Mouse (Mus musculus) spleen, embryonic (tissue): ENCODE results near the gene Ror1.

Experiments
- CTCF ChIA-PET: fragments of 350-600 bp; sonication (Branson Sonifier 250); formaldehyde crosslinking; loops from one replicate; lab custom pipeline; 2022; lab: Charles Lee

The Ror1 gene

DNA sequence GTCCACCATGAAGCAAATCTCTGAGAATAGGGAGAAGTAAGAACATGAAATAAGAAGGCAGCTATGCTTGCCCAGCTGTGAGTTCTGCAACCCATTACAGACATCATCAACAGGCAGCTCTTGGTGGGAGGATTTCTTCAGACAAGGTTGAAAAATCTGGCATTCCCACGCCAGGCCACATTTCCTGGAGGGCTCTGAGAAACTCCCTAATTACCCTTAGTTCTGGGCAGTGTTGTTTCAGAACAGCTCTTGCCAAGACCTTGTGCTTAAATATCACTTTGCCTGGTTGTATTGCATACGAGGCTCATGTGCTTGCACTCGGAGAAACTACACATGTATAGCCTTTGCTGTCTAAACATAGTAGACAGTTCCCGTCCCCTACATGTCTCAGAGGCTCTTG lies 211.8 kb downstream of the Ror1 start:
- CTCF ChIA-PET = interaction anchor here (0.6 kb wide), 1 partner anchor 166 kb away, joined by 4 read pairs; no protein-coding TSS in a partner anchor

DNA sequence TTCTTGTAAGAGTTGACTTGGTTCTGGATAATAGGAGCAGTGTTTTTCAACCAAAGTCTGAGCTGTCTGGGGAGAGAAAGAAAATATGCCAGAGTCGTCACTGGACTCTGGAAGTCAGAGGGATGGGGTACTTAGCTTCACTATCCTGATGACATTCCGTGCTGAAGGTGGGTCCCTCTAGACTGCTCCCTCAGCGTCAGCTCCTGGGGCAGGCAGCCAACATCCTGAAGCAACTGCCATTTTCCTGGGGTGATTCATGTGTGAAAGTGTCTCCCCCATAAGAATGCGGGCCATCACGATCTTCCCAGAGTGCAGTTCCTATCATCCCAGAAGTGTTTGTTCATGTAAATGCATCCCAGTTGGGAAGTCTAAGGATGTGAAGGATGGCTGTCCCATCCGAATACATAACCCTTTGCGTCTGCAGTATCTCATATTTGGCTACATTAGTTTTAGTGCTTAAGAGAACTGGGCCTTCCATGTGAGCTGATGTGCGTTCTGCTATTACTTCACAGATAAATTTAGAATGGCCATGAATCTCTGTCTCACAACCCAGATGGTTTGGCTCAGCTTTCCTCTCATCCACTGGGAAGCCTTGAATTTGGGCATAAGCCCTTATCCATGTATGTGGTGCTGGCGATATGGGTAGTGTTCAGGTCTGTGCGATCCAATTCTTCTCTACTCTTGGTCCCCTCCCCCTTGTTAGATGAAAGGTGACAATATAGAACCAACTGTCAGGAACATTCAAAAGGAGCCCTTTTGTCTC lies 216.4 kb downstream of the Ror1 start:
- CTCF ChIA-PET = no interaction called here

DNA sequence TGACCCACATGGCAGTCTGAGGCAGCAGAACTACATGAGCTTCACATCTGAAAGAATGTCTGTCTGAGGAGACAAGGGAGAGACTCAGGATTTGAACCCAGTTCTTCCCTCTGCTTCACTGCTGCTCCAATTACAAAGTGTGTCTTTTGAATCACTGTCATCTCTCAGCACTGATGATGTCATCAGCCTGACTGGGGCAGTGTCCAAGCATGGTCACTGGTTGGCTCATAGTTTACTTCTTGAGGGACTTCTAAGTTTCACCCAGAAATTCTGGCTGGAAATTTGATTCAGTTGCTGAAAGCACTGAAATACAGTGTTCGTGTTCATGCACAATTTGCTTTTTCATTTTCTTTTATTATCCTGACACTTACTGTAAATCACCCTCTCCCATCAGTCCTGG lies 219.5 kb downstream of the Ror1 start:
- CTCF ChIA-PET = no interaction called here

DNA sequence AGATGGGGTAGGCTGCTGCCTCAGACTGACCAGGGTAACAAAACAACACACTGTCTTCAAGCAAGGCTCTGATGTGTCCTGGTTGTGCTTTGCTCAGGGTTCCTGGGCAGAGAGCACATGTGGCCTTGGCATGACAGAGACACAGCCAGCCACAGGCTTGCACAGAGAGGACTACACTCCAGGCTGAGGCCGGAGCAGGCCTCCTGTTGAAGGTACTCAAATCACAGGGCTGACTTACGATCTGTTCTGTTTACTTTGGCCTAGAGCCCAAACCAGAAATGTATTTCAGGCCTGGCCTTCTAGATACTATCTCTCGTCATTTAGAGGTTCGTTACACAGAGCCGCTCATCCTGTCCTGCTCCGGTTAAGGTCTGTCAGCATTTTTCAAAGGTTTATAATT lies 226.2 kb downstream of the Ror1 start:
- CTCF ChIA-PET = no interaction called here

DNA sequence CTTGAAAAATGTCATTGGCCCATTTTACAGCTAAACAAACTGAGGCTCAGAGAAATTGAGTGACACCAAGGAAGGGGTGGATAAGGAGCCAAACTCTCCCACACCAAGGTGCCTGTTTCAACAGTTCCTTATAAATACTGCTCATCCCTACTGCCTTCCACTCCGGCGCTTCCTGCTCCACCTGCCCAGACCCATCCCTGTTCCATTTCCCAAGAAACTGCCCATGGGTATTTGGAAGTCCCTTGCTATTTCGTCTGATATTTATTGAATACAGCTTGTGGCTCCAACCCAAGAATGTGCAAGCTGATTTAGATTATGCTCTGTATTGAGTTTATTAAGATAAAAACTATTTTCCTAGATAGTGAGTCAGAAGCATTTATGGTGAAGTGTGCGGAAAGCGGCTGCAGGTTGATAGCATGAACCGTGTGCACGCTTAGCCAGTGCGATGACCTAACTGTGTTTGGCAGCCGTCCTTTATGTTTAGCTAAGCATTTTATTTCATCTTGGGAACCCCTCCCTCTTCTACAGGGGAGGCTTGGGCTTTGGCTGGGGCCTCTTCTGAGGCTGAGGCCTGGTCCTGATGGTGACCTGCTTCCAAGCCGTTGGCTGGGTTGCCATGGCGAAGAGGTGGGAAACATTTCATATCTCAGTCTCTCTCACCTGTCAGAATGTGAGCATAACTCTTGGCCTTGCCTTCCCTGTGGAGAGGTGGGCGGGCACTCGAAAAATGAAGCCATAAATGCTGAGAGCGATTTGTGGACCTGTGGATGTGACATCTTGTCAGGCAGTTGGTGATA lies 229.3 kb downstream of the Ror1 start:
- CTCF ChIA-PET = no interaction called here

DNA sequence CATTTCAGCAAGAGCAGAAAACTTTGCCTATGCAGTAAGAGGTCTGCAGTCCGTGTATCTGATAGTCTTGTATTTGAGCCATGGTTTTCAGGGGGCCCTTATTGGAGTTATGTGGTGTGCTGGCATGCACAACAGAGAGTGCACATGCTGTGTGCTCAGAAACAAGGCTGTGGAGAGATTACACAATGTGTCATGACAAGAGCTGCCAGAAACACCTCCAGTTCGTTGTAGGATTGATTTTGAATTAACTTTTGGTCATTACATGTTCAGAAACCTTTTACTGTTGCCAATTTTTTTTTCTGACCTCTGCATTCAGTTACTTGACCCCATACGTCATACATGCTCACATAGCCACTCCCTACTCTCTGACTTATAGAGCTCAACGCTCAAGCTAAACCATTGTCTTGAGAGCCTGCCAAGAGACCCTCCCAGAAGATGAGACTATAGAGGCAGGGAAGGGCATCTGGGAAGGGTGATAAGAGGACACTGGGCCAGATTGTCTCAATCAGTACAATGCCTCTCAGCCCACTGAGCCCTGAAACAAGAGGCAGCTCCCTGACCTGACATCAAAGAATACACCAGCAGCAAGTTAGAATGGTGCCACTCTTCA lies 232.9 kb downstream of the Ror1 start:
- CTCF ChIA-PET = no interaction called here

DNA sequence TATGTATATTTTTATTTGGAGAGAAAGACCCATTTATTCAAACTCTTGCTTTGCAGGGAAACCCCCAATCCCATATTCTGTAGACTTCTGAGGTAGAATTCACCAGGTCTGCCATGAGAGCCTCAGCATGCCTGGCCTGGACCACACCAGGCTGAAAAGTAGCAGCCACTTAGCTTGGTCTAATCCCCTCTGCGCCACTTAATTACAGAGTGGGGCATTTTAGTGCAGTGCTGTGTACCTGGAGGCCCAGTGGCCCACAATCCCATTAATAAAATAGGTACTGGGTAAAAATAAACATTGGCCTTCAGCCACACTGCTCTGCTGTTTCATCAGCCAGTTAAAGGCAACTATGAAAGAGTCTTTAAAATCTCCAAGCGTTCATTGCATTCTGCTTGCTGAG lies 239.6 kb downstream of the Ror1 start:
- CTCF ChIA-PET = no interaction called here

DNA sequence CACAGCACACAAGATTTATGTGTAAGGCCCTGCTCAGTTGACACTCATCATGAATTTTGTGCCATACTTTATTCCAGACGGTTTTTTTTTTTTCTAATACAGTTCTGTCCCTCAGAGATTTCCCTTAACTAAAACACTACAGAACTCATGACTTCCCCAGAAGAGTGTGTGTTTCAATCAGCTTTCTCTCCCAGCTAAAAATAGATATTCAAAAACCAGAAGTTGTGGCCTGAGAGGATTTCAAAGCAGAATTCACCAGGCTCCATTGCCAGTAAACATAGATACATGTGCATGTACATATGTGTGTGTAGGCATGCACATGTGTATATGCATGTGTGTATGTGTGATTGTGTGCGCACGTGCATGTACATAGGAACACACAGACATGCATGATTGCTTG lies 252.2 kb downstream of the Ror1 start:
- CTCF ChIA-PET = no interaction called here

DNA sequence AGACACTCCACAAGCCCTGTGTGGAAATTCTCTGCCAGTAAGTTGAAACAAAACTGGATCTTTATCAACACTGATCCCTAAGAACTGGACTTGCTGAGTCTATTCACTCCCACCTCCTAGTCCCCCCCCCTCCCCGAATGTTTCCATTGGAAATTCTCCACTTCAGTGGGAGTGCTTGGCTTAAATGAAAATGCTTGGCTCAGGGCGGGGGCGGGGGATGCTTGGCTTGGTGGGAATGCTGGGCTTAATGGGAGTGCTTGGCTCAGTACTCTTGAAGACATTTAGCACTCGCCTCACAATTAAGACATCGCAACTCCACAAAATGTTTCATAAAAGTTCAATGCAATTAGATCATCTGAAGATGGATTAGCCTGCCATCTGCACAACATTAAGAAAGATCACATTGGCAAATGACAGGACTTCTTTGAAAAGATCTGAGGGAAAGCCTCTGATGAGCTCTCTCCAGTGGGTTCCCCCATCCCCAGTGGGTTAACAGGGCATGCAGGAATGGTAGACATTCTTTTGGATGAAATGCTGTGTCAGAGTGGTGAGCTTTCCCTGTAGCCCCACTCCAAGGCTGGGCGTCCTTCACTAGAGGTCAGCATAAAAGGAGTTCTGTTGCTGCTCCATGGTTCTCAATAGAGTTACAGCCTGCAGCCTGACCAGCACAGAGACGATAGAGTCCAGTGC lies 254.7 kb downstream of the Ror1 start:
- CTCF ChIA-PET = no interaction called here

DNA sequence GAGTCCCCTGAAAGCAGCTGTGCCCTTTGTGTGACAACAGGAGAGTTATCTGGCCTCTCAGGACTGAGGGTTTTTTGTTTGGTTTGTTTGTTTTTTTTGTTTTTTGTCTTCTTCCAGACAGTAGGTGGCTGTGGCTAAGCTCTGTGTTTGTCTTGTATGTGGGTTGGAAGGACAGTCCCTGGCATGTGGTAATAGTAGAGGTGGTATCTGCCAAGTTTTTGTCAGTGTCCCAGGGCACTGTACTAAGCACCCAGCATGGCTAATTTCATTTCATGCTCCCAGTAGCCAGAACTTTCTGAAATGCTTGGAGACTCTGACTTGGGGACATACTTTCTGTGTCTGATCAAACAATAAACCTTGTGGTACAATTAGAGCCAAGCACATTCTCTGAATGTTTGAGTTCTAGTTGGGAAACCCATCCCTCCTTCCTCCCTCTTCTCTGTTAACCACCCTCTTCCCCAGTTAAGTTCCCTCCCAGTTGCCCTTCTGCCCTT lies 256.3 kb downstream of the Ror1 start:
- CTCF ChIA-PET = no interaction called here

DNA sequence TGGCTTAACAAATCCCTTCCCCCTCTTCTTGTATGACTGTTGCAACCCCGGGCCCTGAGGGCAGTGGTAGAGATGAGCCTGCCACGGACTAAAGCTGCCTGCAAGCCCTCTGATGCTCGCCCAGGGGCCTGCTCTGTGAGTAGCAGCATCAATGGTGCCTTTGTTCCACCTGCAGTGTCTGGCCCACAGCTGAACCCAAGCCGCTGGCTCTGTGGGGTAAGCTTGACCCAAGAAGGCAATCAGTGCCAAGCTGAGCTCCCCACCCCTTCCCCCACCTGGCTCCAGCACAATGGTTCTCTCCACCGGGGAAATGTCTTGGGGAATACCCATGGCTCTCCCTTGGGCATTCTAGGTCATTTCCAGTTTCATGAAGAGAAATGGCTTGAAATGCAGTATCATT lies 260.0 kb downstream of the Ror1 start:
- CTCF ChIA-PET = no interaction called here

DNA sequence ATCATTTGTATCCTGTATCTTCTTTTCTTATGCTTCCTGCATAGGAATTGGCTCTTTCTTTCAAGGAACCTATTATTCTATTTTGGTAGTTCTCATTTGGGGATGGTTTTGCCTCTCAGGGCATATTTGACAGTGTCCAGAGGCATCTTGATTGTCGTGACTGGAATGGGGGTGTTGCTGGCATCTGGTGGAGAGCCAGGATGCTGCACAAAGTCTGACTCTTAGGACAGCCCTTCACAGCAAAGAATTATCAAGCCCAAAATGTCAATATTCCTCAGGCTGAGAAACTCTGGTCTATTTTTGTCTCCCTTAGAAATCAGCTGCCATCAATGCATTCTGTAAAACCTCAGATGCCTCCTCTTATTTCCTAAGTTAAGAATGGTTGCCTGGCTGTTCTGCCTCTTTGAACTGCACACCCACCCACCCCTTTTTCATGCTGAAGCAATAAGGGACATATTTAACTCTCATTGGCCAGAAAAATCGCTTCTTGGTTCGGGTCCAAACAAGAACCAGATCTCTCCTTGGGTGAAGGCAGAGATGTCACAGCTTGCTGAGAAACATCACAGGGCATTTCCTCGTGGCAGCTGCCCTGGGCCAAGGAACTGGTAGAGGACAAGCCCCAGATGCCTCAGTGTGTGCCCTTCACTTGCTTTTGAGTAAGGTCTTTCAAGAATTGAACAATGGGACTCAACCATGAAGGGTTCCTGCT lies 262.4 kb downstream of the Ror1 start:
- CTCF ChIA-PET = no interaction called here

DNA sequence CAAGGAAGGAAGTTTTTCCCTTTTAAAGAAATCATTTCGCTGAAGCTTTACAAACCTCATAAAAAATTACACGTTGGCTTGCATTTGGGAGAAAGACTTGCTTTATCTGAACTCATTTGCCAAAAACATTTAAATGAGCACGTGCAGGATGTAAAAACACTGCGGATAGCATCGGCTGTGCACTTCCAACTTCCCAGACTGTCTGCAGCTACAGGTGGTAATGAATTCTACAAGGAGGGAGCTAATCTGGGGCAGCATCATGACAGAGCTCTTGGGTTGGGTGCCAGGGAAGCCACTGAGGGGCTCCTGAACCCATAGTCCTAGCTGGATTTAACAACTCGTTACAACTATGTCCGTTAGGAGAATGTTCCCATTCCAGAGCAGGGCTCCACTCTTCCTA lies 268.1 kb downstream of the Ror1 start:
- CTCF ChIA-PET = no interaction called here

DNA sequence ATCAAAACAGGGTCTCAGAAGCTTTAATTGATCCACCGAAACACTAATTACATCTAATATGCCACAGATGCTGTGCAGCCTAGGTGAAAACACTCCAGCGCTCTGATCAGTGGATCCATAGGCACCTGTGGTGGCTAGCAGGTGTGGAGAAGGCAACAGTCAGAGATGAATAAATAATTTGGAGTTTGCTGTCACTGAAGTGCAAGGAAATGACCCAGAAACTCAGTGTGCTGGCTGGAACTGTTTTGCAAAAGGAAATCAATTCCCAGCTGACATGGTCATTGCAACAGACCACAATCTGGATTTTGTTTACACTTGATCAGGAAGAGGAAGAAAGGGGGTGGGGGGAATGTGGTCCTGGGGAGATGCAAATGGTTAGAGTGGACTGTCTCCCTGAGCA lies 273.1 kb downstream of the Ror1 start:
- CTCF ChIA-PET = no interaction called here

DNA sequence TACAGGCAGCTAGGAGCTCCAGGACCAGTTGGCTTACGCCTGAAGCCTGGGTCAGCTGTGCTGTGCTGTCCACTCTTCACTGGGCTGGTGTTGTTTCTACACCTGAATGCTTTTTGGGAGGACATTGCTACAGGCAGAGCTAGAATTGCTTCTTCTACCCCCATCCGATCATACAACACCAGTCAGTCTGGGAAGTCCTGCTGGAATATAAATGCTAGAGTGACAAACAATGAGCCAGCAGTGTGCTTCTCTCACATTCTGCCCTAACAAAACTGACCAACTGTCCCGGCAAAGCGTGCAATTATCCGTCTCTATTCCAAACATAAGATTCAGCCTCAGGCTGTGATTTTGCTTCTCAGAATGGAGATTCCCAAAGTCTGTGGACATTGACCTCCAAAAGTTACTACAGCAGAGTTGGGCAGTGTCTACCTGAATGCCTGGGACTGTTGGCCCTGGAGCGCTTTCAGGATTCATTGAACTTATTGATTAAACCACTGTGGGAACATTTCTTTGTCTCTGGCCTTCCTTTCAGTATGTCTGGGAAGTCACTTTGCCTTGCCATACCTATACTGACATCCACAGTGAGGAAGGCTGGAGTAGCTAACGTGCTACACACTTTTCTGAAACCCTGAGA lies 274.1 kb downstream of the Ror1 start:
- CTCF ChIA-PET = no interaction called here

DNA sequence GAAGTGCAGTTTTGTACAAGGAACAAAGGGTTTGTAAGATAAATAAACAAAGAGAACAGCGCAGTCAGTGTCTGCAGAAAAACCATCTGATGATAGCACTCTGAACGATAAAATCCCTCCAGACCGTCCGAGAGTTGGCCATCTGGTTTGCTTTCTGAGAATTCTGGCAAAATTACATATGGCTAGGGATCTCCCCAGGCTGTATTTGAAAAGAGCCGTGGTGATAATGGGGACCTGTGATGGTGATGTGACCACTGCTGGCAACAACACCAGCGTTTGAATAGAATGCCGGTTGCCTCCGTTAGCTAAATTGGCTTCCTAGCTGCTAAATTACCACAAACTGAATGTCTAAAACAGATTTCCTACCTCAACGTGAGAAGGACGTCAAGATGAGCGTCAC lies 277.2 kb downstream of the Ror1 start:
- CTCF ChIA-PET = no interaction called here

DNA sequence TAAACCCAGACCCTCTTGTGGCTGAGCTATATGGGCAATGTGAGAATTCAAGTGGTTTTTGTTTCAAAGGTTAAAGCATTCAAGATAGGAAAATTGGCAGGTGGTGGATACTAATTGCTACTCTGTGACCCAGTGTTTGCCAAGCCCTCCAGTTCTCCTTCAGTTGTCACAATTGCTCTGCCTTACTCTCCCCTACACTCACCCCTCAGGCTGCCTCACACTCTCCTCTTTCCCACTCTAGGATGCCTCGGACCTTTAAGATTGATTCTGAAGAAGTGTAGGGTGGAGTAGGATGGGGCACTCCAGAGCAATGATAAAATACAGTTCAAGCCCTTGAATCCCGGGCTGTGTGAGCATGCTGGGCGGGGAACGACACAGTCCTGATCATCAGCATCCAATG lies 278.2 kb downstream of the Ror1 start:
- CTCF ChIA-PET = no interaction called here

DNA sequence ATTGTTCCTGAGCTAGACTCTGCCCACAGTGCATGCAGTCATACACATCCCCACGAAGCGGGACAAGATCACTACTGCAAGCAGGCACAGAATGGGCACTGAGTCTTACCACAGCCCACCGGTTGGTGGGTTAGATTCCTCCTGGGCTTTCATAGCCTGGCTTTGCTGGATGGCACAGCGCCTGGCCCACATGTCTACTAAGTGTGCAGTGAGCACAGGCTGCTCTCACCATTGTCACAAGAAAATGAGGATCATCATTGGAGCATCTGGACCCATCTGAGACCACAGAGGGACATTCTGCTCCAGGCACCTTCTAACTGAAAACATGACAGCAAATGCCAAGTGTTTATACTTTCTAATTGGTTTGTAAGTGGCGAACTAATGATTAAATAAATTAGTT lies 279.7 kb downstream of the Ror1 start:
- CTCF ChIA-PET = no interaction called here

DNA sequence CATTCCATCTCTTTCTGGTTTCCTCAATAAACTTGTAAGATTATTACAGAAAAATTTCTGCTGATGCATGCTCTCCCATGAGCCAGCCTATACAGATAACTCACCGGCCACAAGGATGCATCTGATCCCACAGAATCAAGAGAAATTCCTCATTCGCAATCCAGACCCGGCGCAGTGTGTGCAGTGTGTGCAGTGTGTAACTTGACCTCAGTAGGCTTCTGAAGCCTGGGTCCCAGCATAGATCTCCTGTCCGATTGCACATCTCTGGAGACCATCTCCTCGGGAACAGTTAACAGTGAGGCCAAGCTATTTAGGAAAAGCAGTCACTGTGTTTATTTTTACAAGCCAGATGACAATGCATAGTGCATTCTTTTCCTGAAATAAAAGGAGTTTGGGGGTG lies 280.6 kb downstream of the Ror1 start:
- CTCF ChIA-PET = no interaction called here

DNA sequence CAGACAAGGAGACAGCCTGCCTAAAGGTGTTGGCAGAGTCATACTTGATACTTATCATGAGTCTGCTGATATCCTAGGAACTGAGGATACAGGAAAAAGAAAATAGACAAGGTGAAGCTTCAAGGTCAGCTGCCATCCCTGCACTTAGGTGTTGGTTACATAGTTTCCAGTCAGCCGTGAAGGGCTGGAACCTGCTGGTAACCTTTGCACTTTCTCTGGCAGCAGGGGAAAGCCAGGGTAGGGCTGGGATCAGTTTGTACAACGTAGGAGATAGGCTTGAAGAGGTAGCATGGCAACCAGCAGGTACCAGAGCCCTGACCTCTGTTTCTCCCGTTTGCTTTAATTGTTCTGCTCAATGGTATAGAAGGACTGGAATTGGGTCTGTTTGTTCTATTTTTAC lies 281.6 kb downstream of the Ror1 start:
- CTCF ChIA-PET = no interaction called here

DNA sequence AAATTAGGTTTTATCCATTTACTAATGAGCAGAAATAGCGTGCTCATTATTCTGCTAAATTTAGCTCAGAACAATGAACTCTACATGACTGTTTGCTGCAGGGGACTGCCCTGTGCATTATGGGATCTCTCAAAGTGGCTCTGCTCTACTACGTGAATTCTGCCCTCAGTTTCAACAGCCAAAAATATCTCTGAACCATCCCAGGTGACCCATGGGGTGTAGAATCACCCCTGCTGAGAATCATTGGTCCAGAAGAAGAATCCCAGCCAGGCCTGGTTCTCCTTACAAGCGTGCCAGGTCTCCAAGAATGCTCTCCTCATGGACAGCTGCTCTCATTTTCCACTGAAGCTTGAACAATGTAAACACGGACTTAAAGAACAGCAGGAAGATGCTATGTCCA lies 282.4 kb downstream of the Ror1 start:
- CTCF ChIA-PET = no interaction called here
